Mouse (Mus musculus) ES-Bruce4 (cell line): ENCODE measurements around the gene Ptgfrn.

Source experiments
- EP300 ChIP-seq: IDR thresholded peaks from 2 replicates; pipeline ENCODE4 v1.6.1; 2011; ENCODE audit warnings: low read depth, low read length; ENCODE audit not compliant: insufficient read depth
- POLR2A ChIP-seq: IDR thresholded peaks from one replicate; pipeline ENCODE4 v1.8.1; 2011; ENCODE audit warnings: low read length; ENCODE audit not compliant: insufficient read depth

DNA sequence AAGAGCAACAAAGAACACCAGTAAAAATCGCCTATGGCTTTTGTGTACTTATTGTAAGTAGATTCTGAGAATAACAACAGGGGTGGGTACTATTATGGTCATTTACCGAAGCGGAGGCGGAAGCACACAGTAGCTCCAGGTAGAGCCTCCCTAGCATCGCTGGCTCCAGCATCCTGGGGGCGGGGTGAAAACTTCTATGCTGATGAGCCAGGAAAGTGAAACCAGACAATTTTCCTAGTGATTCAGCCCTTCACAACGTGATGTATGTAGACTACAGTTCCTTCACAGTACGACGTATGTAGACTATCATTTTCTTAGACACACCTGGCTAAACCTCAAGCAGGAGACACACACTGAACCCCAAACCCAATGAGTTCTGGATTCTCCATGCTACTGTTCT lies 36.7 kb downstream of the Ptgfrn start:
- TF ChIP-seq EP300 (no peak), POLR2A (no peak)
